Mouse (Mus musculus) ES-E14 (cell line): ENCODE results near the gene Ubtf.

Source experiments
- CHD2 ChIP-seq: IDR thresholded peaks from 2 replicates; pipeline ENCODE4 v1.6.1; 2014; ENCODE audit warnings: mild to moderate bottlenecking, low read depth, low read length, inconsistent platforms
- MAFK ChIP-seq: IDR thresholded peaks from 2 replicates; pipeline ENCODE4 v1.6.1; 2014; ENCODE audit warnings: mild to moderate bottlenecking, low read depth, low read length, inconsistent platforms; ENCODE audit not compliant: insufficient read depth

- no peak for TF ChIP-seq MAFK
- TF ChIP-seq CHD2, result no peak
Observed at GRCm38 (mm10) chr11:102318576-102319409, 749 bp downstream of the Ubtf start.
